Mouse (Mus musculus) kidney, embryonic 15.5 days (tissue): ENCODE data around the gene Gpr107. TPM values are rescaled to one million over a fixed set of nuclear protein-coding genes. Genes with fewer than 3 reads are reported as not detected.

Experiments
- ATAC-seq: fragments of 200-750 bp; cut with Nextera tagmentation; replicated peaks from 2 replicates; pipeline ENCODE4 v1.8.0; 2017; ENCODE audit warnings: moderate TSS enrichment; ENCODE audit not compliant: low FRiP score
- H3K27ac ChIP-seq: fragments of 300-500 bp; sonication (generic); 2 replicates; pipeline ENCODE4 v1.5.1; 2015; ENCODE audit warnings: mild to moderate bottlenecking, inconsistent platforms
- H3K27me3 ChIP-seq: fragments of 300-500 bp; sonication (generic); 2 replicates; pipeline ENCODE4 v1.6.1; 2015; ENCODE audit warnings: inconsistent platforms
- H3K36me3 ChIP-seq: fragments of 300-500 bp; sonication (generic); 2 replicates; pipeline ENCODE4 v1.6.1; 2015; ENCODE audit warnings: inconsistent platforms
- H3K4me1 ChIP-seq: fragments of 300-500 bp; sonication (generic); 2 replicates; pipeline ENCODE4 v1.6.1; 2015; ENCODE audit warnings: inconsistent platforms
- H3K4me2 ChIP-seq: fragments of 300-500 bp; sonication (generic); 2 replicates; pipeline ENCODE4 v1.6.1; 2015; ENCODE audit warnings: moderate library complexity, mild to moderate bottlenecking, inconsistent platforms
- H3K4me3 ChIP-seq: fragments of 300-500 bp; sonication (generic); replicated peaks from 2 replicates; pipeline ENCODE4 v1.5.1; 2015; ENCODE audit warnings: mild to moderate bottlenecking, inconsistent platforms
- H3K9ac ChIP-seq: fragments of 300-500 bp; sonication (generic); 2 replicates; pipeline ENCODE4 v1.6.1; 2015; ENCODE audit warnings: mild to moderate bottlenecking, inconsistent platforms
- H3K9me3 ChIP-seq: fragments of 300-500 bp; sonication (generic); replicated peaks from 2 replicates; pipeline ENCODE4 v1.6.1; 2016; ENCODE audit warnings: inconsistent platforms
- WGBS: fragments of 180-500 bp; shearing (Covaris S2); methylation state at CpG from one replicate; pipeline ENCODE4 v1.1.7; 2015; ENCODE audit warnings: mixed read lengths; 5-methylcytosine and 5-hydroxymethylcytosine counted together
- polyA plus RNA-seq: library from polyadenylated mRNA; unstranded; fragments of >200 nt; fragmentation: Nextera tagmentation; extraction: Ambion mirVana; gene quantifications from 2 replicates; pipeline ENCODE4 v1.2.1, GENCODE M21; 2015

The Gpr107 gene
- polyA plus RNA-seq, 1 experiment from 2014 or later, result 37.0 TPM

- 69% methylated on average over 8 of the region's 8 CpGs for WGBS
- no peaks in the 10 kb centered on the region for H3K27me3 ChIP-seq
- ATAC-seq, result no peak
Measured at GRCm38 (mm10) chr2:31244216-31244615, 92.1 kb downstream of the Gpr107 start.

DNA sequence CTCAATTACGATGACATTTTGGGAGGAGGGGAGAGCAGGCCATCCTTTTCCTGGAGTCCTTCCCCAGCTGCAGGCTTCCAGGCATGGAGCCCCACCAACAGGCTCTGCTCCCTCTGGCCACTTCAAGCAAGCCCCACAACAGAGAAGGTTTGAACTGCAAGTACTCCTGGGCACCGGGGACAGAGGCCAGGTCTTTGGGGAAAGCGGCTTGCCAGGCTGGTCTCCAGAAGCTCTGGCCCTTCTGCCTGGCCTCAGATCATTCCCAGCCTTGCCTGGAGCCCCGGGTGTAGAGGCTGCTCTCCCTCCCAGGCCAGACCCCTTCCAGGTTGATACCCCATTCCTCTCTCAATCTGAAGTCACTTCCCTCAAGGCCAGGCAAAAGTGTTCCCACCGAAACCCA, 92.9 kb downstream of the Gpr107 start:
- Histone ChIP-seq H3K4me3 (peak overlapping the region; percentile 85), H3K36me3 (no peaks in the 10 kb centered on the region), H3K9ac (peak overlapping the region; percentile 90), H3K27ac (peak overlapping the region; percentile 82), H3K4me1 (peaks cover 67% of the 10 kb centered on the region), H3K4me2 (peak overlapping the region; percentile 96), H3K27me3 (no peaks in the 10 kb centered on the region), H3K9me3 (no peaks in the 10 kb centered on the region)
- no peak for ATAC-seq
- WGBS, result 15% methylated on average over 5 of the region's 5 CpGs

More at GRCm38 (mm10) chr2:31244216-31244615, 92.1 kb downstream of the Gpr107 start:
- Histone ChIP-seq H3K4me3 (no peak overlapping the region), H3K27ac (no peak overlapping the region), H3K9ac (no peak overlapping the region), H3K9me3 (no peaks in the 10 kb centered on the region), H3K36me3 (no peaks in the 10 kb centered on the region), H3K4me2 (0 out of 2 replicates have a peak overlapping the region, but pooled peaks have one; percentile 96), H3K4me1 (peaks cover 71% of the 10 kb centered on the region)

- ATAC-seq, result peak; percentile 77
- Histone ChIP-seq H3K4me1 (peaks cover 73% of the 10 kb centered on the region), H3K9ac (peak within 1 kb of the TSS; percentile 90), H3K9me3 (no peaks in the 10 kb centered on the region), H3K27ac (peak within 1 kb of the TSS; percentile 82), H3K36me3 (no peaks in the 10 kb centered on the region), H3K4me2 (peak within 1 kb of the TSS; percentile 96), H3K4me3 (peak within 1 kb of the TSS; percentile 85), H3K27me3 (no peaks in the 10 kb centered on the region)
- WGBS, result under 1% methylated on average over 75 of the region's 89 CpGs
Measured at GRCm38 (mm10) chr2:31245491-31246141, 93.5 kb downstream of the Gpr107 start, which contains the start of gene Ncs1. Gene Ncs1 (plus strand): TSS chr2:31245823.

- Histone ChIP-seq H3K27ac (peak overlapping the region; percentile 82), H3K4me3 (peak overlapping the region; percentile 85), H3K9me3 (no peaks in the 10 kb centered on the region), H3K36me3 (no peaks in the 10 kb centered on the region), H3K9ac (peak overlapping the region; percentile 90), H3K4me2 (peak overlapping the region; percentile 96), H3K4me1 (peaks cover 81% of the 10 kb centered on the region), H3K27me3 (no peaks in the 10 kb centered on the region)
- under 1% methylated on average over 38 of the region's 41 CpGs for WGBS
- ATAC-seq, result peak; percentile 40
Measured at GRCm38 (mm10) chr2:31246251-31246971, 94.3 kb downstream of the Gpr107 start.

DNA sequence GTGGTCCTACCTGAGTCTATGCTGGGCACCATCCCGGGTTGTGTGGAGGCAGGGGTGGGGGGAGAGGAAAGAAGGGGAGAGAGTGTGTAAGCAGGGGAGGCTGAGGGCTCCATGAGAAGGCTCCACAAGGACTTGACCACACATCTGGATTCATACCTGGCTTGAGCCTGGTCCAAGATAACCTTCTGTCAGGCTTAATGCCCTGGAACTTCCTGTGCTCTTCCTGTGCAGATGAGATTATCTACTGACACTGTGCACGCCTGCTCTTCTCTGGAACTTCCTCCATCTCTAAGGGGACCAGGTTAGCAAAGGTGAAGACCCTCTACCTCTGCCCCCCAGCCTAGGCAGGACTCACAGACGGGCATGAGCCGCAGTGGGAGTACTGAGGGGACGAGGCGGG, 96.7 kb downstream of the Gpr107 start:
- Histone ChIP-seq H3K4me2 (no peak overlapping the region), H3K27ac (no peak overlapping the region), H3K4me1 (peaks cover 72% of the 10 kb centered on the region), H3K9me3 (no peaks in the 10 kb centered on the region), H3K4me3 (no peak overlapping the region), H3K9ac (no peak overlapping the region), H3K36me3 (0 out of 2 replicates have a peak, but pooled peaks cover 3% of the 10 kb centered on the region), H3K27me3 (no peaks in the 10 kb centered on the region)
- ATAC-seq, result no peak
- 88% methylated on average over 6 of the region's 6 CpGs for WGBS

- Histone ChIP-seq H3K27me3 (no peaks in the 10 kb centered on the region), H3K9ac (no peak overlapping the region), H3K27ac (peak overlapping the region; percentile 55; the same call in 1 of the 2 replicates), H3K4me1 (peaks cover 77% of the 10 kb centered on the region), H3K36me3 (0 out of 2 replicates have a peak, but pooled peaks cover 3% of the 10 kb centered on the region), H3K4me2 (no peak overlapping the region), H3K9me3 (no peaks in the 10 kb centered on the region), H3K4me3 (no peak overlapping the region)
- WGBS, result 87% methylated on average over 4 of the region's 4 CpGs
- ATAC-seq, result no peak
Measured at GRCm38 (mm10) chr2:31252167-31252566, 100.1 kb downstream of the Gpr107 start.

GRCm38 (mm10) chr2:31253463-31253862, 101.3 kb downstream of the Gpr107 start:
- Histone ChIP-seq H3K27ac (peak overlapping the region; percentile 28), H3K4me2 (no peak overlapping the region)
- 66% methylated on average over 3 of the region's 3 CpGs for WGBS

GRCm38 (mm10) chr2:31254806-31255205, 102.7 kb downstream of the Gpr107 start:
- H3K27ac ChIP-seq, result peak overlapping the region; percentile 94

More at GRCm38 (mm10) chr2:31253463-31253862, 101.3 kb downstream of the Gpr107 start:
- Histone ChIP-seq H3K9ac (no peak overlapping the region), H3K27me3 (no peaks in the 10 kb centered on the region), H3K9me3 (no peaks in the 10 kb centered on the region), H3K36me3 (0 out of 2 replicates have a peak, but pooled peaks cover 3% of the 10 kb centered on the region), H3K4me1 (peaks cover 78% of the 10 kb centered on the region), H3K4me3 (no peak overlapping the region)
- no peak for ATAC-seq

GRCm38 (mm10) chr2:31255952-31256938, 104.1 kb downstream of the Gpr107 start:
- Histone ChIP-seq H3K4me2 (peak overlapping the region; percentile 49), H3K9me3 (no peaks in the 10 kb centered on the region), H3K9ac (peak overlapping the region; percentile 19; the same call in 1 of the 2 replicates), H3K27me3 (no peaks in the 10 kb centered on the region), H3K4me1 (peaks cover 78% of the 10 kb centered on the region), H3K4me3 (peak overlapping the region; percentile 10; the same call in 1 of the 2 replicates), H3K36me3 (0 out of 2 replicates have a peak, but pooled peaks cover 3% of the 10 kb centered on the region), H3K27ac (peak overlapping the region; percentile 94)
- peak; percentile 34 for ATAC-seq
- 13% methylated on average over 21 of the region's 21 CpGs for WGBS

More at GRCm38 (mm10) chr2:31254806-31255205, 102.7 kb downstream of the Gpr107 start:
- Histone ChIP-seq H3K36me3 (0 out of 2 replicates have a peak, but pooled peaks cover 3% of the 10 kb centered on the region), H3K4me2 (no peak overlapping the region), H3K9ac (no peak overlapping the region), H3K27me3 (no peaks in the 10 kb centered on the region), H3K4me1 (peaks cover 82% of the 10 kb centered on the region), H3K9me3 (no peaks in the 10 kb centered on the region), H3K4me3 (no peak overlapping the region)
- 85% methylated on average over 3 of the region's 3 CpGs for WGBS
- ATAC-seq, result no peak

DNA sequence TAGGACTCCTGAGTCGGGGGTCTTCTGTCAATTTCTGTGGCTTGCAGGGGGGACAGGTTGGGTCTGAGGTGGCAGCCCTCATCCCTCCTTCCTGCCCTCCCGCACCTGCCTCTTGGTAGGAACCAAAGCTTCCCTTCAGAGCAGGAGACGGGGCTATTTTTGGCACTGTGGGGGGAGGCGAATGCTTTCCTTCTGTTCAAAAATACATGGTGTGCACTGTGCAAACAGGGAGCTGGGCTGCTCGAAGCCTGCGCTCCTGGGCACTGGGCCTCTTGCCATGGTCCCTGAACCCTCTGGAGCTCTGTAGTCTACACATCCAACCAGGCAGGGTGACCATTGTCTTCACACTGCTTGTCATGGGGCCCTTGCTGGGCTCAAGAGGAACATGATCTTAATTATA, 105.0 kb downstream of the Gpr107 start:
- Histone ChIP-seq H3K4me1 (peaks cover 77% of the 10 kb centered on the region), H3K9me3 (no peaks in the 10 kb centered on the region), H3K36me3 (0 out of 2 replicates have a peak, but pooled peaks cover under 1% of the 10 kb centered on the region), H3K9ac (no peak overlapping the region), H3K27me3 (no peaks in the 10 kb centered on the region), H3K27ac (peak overlapping the region; percentile 94), H3K4me3 (no peak overlapping the region), H3K4me2 (peak overlapping the region; percentile 49; the same call in 1 of the 2 replicates)
- no peak for ATAC-seq
- WGBS, result 66% methylated on average over 6 of the region's 6 CpGs
